Mouse (Mus musculus) liver, postnatal 0 days (tissue): ENCODE results near the gene Angpt4. TPM values are rescaled to one million over a fixed set of nuclear protein-coding genes. Genes with fewer than 3 reads are reported as not detected.
A peak's percentile ranks its signal among the peaks of the same experiment; 100 is the strongest.

ENCODE experiments used
- ATAC-seq: fragments of 200-750 bp; cut with Nextera tagmentation; 2 replicates; pipeline ENCODE4 v1.8.0; 2017; ENCODE audit warnings: mild to moderate bottlenecking, moderate library complexity
- DNase-seq: peaks from one replicate; pipeline ENCODE4 v3.0.0-alpha.2; 2016
- H3K27ac ChIP-seq: fragments of 300-500 bp; sonication (generic); 2 replicates; pipeline ENCODE4 v1.5.1; 2014; ENCODE audit warnings: antibody characterized with exemption, moderate library complexity, mild to moderate bottlenecking, low read depth
- H3K27me3 ChIP-seq: fragments of 300-500 bp; sonication (generic); 2 replicates; pipeline ENCODE4 v1.6.1; 2014; ENCODE audit warnings: low read length, control low read depth, mixed read lengths; ENCODE audit not compliant: insufficient read depth
- H3K36me3 ChIP-seq: fragments of 300-500 bp; sonication (generic); replicated peaks from 2 replicates; pipeline ENCODE4 v1.6.1; 2014; ENCODE audit warnings: mild to moderate bottlenecking, control low read depth, low read length, moderate library complexity, mixed read lengths; ENCODE audit not compliant: insufficient read depth
- H3K4me1 ChIP-seq: fragments of 300-500 bp; sonication (generic); 2 replicates; pipeline ENCODE4 v1.6.1; 2014; ENCODE audit warnings: antibody characterized with exemption, mild to moderate bottlenecking, control low read depth; ENCODE audit not compliant: insufficient read depth
- H3K4me2 ChIP-seq: fragments of 300-500 bp; sonication (generic); 2 replicates; pipeline ENCODE4 v1.6.1; 2014; ENCODE audit warnings: low read depth, mild to moderate bottlenecking, low read length, moderate library complexity, mixed read lengths
- H3K4me3 ChIP-seq: fragments of 300-500 bp; sonication (generic); 2 replicates; pipeline ENCODE4 v1.5.1; 2014; ENCODE audit warnings: low read depth, low read length
- H3K9ac ChIP-seq: fragments of 300-500 bp; sonication (generic); replicated peaks from 2 replicates; pipeline ENCODE4 v1.6.1; 2014; ENCODE audit warnings: mild to moderate bottlenecking, moderate library complexity
- H3K9me3 ChIP-seq: fragments of 300-500 bp; sonication (generic); 2 replicates; pipeline ENCODE4 v1.6.1; 2016; ENCODE audit warnings: mild to moderate bottlenecking, control low read depth, low read length, mixed read lengths
- CTCF ChIP-seq: sonication (generic); IDR thresholded peaks from 2 replicates; pipeline ENCODE4 v1.5.1; 2016; ENCODE audit warnings: antibody characterized with exemption, low read depth
- EP300 ChIP-seq: IDR thresholded peaks from 2 replicates; pipeline ENCODE4 v1.6.1; 2016; ENCODE audit warnings: antibody characterized with exemption, low read depth, mild to moderate bottlenecking
- WGBS: fragments of 180-500 bp; shearing (Covaris S2); extraction: QIAGEN DNeasy Blood & Tissue Kit; methylation state at CpG from one replicate; pipeline ENCODE4 v1.1.7; 2014; ENCODE audit not compliant: insufficient replicate concordance; 5-methylcytosine and 5-hydroxymethylcytosine counted together
- polyA plus RNA-seq: library from polyadenylated mRNA; unstranded; fragments of >200 nt; fragmentation: Nextera tagmentation; extraction: Ambion mirVana; gene quantifications from 2 replicates; pipeline ENCODE4 v1.2.1, GENCODE M21; 2015

Angpt4 gene
- polyA plus RNA-seq, 1 experiment from 2014 or later: 0.26 TPM

GRCm38 (mm10) chr2:151876012-151876485 is 35.0 kb upstream of the Angpt4 start:
- H3K4me1 ChIP-seq: no peaks in the 10 kb centered on the region
- no peaks in the 10 kb centered on the region for H3K36me3 ChIP-seq
- H3K27ac ChIP-seq: no peak overlapping the region
- H3K9me3 ChIP-seq: no peaks in the 10 kb centered on the region
- peak; percentile 61 for DNase-seq
- no peak overlapping the region for H3K4me3 ChIP-seq
- peak; percentile 81 for ATAC-seq
- no peak overlapping the region for H3K9ac ChIP-seq
- no peak for TF ChIP-seq EP300
- TF ChIP-seq CTCF: peak; percentile 91
- H3K27me3 ChIP-seq: no peaks in the 10 kb centered on the region
- no peak overlapping the region for H3K4me2 ChIP-seq
- 8% methylated on average over 8 of the region's 8 CpGs for WGBS

GRCm38 (mm10) chr2:151878645-151879044 is 32.4 kb upstream of the Angpt4 start:
- WGBS: 70% methylated on average over 3 of the region's 3 CpGs
- H3K4me1 ChIP-seq: no peaks in the 10 kb centered on the region
- ATAC-seq: no peak

DNA sequence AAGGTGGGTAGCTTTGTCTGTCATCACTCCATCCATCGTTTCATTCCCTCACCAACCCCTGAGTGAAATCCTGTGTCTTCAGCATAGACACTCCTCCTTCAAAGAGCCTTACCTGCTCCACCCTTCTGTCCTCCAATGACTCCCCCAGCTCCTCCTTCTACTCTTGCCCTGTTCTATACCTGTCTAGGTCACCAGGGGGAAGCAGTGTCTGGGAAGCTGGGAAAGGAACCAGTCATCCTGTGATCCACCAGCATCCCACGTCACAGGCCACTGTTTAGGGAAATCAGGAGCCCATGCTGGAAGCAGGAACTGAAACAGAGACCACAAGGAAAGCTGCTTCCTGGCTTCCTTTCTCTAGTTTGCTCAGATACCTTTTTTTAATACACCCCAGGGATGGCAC is 31.2 kb upstream of the Angpt4 start:
- Histone ChIP-seq H3K4me3 (no peak overlapping the region), H3K9me3 (no peaks in the 10 kb centered on the region), H3K27ac (no peak overlapping the region), H3K4me1 (no peaks in the 10 kb centered on the region), H3K36me3 (no peaks in the 10 kb centered on the region), H3K4me2 (no peak overlapping the region), H3K27me3 (no peaks in the 10 kb centered on the region), H3K9ac (no peak overlapping the region)
- 57% methylated on average over 2 of the region's 2 CpGs for WGBS
- peak; percentile 33; the same call in 1 of the 2 replicates for ATAC-seq
- TF ChIP-seq CTCF: peak; percentile 40
- TF ChIP-seq EP300: no peak
- peak; percentile 18 for DNase-seq

More at GRCm38 (mm10) chr2:151878645-151879044, 32.4 kb upstream of the Angpt4 start:
- H3K4me2 ChIP-seq: no peak overlapping the region
- H3K27ac ChIP-seq: no peak overlapping the region
- H3K9ac ChIP-seq: no peak overlapping the region
- no peak for DNase-seq
- no peak overlapping the region for H3K4me3 ChIP-seq
- H3K27me3 ChIP-seq: no peaks in the 10 kb centered on the region
- H3K9me3 ChIP-seq: no peaks in the 10 kb centered on the region
- H3K36me3 ChIP-seq: no peaks in the 10 kb centered on the region
- TF ChIP-seq CTCF: no peak
- TF ChIP-seq EP300: no peak

GRCm38 (mm10) chr2:151891031-151891430 is 20.0 kb upstream of the Angpt4 start:
- 57% methylated on average over 6 of the region's 6 CpGs for WGBS
- H3K4me3 ChIP-seq: no peak overlapping the region
- H3K27me3 ChIP-seq: no peaks in the 10 kb centered on the region
- H3K9me3 ChIP-seq: no peaks in the 10 kb centered on the region
- no peak overlapping the region for H3K27ac ChIP-seq
- DNase-seq (no peak), ATAC-seq (no peak)
- TF ChIP-seq EP300 (no peak), CTCF (no peak)
- no peaks in the 10 kb centered on the region for H3K36me3 ChIP-seq
- H3K4me1 ChIP-seq: no peaks in the 10 kb centered on the region
- no peak overlapping the region for H3K4me2 ChIP-seq
- no peak overlapping the region for H3K9ac ChIP-seq

GRCm38 (mm10) chr2:151893122-151893774 is 17.8 kb upstream of the Angpt4 start:
- Histone ChIP-seq H3K4me1 (no peaks in the 10 kb centered on the region), H3K9me3 (no peaks in the 10 kb centered on the region), H3K27me3 (no peaks in the 10 kb centered on the region), H3K4me2 (no peak overlapping the region), H3K36me3 (no peaks in the 10 kb centered on the region), H3K4me3 (no peak overlapping the region), H3K27ac (no peak overlapping the region), H3K9ac (no peak overlapping the region)
- TF ChIP-seq CTCF (no peak), EP300 (no peak)
- WGBS: 50% methylated on average over 15 of the region's 15 CpGs
- ATAC-seq: no peak
- DNase-seq: no peak

DNA sequence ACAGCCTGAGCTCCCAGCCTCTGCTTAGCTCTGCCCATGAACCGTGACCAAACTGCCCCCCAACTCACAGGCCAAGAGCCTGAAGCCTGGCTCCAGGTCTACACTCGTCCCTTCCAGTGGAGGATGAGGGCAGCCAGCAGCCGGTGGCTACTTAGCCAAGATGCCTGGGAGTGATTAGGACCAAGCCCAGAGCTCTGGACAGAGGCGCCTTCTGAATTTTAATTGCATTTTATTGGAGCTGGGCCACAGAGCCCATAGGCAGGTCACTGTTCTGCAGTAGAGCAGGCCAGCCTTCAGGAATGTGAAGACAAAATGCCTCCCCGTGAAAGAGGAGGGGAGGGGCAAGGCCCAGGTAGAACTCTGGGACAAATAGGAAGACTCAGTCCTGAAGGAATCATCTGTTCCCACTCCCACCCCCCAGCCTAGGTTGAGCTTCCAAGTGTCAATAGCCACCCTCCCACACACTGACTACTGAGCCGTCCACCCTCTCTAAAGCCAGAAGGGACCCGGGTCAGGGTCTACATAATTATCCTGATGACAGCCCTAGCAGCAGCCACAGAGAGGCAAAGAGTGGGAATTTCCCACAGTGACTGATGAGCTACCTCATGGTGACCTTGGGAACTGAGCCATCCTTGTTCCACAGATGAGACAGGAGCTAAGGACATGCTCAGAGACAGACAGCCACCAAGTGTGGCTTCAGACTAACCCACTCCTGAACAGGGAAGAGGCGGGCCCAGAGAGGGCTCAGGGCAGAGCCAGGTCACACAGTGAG is 16.6 kb upstream of the Angpt4 start:
- no peak overlapping the region for H3K27ac ChIP-seq
- H3K9me3 ChIP-seq: no peaks in the 10 kb centered on the region
- TF ChIP-seq CTCF: no peak
- no peak for TF ChIP-seq EP300
- H3K4me2 ChIP-seq: no peak overlapping the region
- 68% methylated on average over 8 of the region's 8 CpGs for WGBS
- H3K36me3 ChIP-seq: no peaks in the 10 kb centered on the region
- no peak for DNase-seq
- H3K9ac ChIP-seq: no peak overlapping the region
- no peak overlapping the region for H3K4me3 ChIP-seq
- no peaks in the 10 kb centered on the region for H3K27me3 ChIP-seq
- no peaks in the 10 kb centered on the region for H3K4me1 ChIP-seq
- no peak for ATAC-seq
